Mouse (Mus musculus) skeletal muscle tissue, adult 2 months (tissue): ENCODE measurements around the gene Cbfa2t2.

ENCODE experiments used
- DNase-seq: peaks from one replicate; pipeline ENCODE4 v3.0.0-alpha.2; 2012; ENCODE audit warnings: low read depth, low spot score

Cbfa2t2 gene

DNA sequence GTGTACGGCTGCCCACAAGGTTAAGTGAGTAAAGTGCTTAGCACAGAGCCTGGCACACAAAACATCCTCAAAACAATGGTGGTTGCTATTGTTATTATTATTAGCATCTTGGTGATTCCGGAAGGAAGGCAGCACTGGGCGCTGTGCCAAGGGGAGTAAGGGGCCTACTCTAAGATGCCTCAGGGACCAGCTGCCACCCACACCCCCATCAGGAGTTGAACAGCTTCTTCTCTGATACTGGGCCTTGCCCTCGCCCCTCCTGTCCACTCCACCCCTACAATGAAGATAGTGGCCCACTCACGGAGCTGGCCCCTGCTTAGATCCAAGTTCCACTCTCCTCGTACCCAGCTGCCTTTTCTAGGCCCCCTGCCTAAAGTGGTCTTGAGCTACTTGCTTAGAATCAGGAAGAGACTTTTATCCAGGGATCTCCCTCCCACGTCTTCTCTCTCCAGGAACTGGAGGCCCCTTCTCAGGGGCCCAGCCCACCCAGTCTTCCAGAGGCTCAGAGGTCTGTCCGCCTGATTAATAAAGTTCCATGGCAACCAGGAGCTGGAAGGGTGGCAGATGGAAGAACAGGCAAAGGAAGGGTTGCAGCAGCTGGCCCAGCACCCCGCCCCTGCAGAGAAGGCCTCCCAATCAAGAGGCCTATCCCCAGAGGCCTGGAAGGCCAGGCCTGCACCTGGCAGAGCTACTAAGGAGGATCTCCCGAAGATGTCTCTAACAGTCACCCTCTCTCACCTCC is 132.2 kb downstream of the Cbfa2t2 start:
- DNase-seq = no peak

DNA sequence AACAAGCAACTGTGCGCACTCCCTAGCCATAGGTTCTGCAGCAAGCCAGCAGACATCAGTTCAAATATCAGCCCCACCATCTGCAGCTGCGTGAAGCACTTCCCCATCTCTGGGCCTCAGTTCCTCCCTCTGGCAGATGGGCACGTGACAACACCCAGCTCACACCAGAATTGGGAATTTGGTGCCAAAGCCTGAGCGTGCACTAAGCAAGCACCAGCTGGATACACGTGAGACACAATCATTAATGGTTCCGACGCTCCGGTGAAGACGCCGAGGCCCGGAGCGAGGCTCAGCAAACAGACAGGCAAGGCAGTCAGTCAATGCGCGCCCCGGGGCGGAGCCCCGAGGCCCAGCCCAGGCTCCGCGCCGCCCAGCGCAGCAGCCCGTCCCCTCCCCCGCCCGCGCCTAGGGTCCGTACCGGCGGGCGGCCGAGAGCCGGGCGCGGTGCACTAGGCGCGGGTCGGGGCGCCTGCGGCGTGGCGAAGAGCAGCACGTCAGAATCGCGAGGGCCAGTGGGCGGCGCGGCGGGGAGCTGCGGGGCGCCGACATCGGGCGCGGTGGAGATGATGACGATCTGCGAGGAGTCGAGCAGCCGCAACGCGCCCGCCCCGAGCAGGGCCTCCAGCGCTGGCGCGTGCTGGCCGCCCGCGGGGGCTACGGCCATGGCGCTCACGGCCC is 132.9 kb downstream of the Cbfa2t2 start:
- DNase-seq = peak; percentile 45

DNA sequence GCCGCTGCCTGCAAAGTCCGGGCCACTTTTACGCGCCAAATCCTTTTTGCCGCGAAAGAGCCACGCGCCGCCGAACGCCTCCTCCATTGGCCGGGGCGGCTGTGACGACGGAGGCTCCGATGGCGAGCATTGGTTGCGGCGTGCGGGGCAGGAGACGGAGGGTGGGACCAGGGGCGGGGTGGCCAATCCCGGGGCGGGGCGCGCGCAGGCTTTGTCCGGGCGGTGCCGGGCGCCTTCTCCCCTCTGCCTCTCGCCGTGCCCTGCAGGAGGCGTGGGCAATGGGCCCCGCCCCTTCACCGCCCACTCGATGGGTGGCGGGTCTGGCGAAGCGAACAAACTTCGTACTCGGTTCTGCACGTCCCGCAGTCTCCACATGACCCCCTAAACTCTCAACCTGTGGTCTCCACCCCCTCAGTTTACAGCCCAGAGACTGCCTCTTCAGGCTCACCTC is 133.6 kb downstream of the Cbfa2t2 start, which contains the start of gene E2f1:
TSS of gene E2f1 (minus strand) at position 57 of the 451 bp plus-strand sequence.
- DNase-seq = peak; percentile 85

DNA sequence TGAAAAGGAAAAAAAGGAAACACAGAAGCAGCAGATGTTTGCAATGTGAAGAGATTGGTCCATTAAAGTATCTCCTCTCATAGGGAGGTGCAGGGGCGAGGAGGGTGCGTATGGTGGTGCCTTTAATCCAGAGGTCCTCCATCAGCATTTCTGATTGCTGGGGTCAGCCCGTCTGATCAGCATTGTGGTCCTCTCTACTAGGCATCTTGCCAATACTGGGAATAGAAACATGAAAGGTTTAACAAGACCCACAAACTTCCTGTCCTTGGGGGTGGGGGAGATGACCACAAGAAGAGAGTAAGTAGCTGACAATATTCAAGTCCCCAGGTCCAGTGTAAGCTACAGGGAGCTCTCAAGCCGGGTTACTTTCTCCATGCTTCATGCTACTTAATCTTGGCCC is 134.4 kb downstream of the Cbfa2t2 start:
- no peak for DNase-seq

DNA sequence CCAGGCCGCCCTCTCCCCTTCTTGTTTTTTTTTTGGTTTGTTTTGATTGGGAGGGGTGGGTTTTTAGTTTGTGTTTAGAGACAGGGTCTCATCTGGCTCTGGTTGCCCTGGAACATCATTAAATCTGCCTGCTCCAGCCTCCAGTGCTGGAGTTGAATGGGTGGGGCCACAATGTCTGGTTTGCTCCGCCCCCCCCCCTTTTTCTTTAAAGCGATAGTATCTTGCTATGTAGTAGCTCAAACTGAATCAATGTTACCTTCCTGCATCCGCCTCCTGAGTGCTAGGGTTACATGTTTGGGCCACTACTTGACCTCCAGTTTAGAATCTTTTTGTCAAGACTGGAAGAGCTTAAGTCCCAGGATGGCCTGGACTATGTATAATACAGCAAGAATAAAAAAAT is 135.0 kb downstream of the Cbfa2t2 start:
- no peak for DNase-seq

DNA sequence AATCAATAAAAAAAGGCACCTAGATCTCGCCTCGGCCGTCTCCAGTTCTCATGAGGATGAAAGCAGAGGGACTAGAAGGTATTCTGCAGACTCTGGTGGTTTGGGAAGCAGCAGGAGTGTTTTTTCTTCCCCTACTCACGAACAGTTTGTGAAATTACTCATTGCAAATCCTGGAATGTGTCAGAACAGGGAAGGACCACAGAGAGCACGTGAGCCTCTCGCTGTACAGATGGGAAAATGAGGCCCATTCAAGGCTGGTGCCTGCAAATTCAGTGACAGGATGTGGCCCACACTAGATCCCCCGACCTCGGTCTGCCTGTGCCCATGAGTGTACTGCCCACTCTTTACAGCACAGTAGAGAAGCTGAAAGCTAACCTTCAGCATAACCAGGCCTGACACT is 135.7 kb downstream of the Cbfa2t2 start:
- no peak for DNase-seq

DNA sequence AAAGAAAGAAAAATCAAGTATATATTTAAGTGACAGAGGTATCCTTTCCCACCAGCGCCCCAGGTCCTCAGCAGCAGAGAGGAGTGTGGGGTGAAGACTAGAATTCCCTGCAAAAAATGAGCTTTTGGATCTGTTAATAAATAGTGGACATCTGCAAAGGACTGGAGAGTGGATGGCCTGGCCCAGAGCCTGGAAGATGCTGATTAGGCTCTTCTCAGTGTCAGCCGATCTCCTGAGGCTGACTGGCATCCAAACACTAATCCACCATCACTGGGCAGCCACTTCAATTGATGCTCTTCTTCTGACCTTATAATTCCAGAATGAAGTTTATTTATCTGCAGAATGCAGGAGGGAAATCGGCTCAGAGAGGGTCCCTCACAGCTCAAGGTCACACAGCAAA is 136.7 kb downstream of the Cbfa2t2 start:
- no peak for DNase-seq

DNA sequence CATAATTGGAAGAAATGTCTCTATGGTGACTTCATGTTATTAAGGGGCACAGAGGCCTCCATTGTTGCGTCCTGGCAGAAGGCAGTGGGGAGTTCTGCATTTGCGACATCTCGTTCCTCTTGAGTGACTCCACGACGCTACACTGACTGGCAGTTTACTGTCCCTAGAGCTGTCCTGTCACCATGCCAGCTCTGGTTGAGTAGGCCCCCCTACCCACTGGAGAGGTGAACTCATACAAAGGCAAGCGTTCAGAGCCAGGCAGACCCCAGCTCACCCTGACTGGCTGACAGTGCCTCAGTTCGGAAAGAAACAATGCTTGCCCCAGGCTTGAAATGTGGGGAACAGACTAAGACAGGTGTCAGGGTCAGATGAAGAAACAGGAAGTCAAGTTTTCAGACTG is 138.0 kb downstream of the Cbfa2t2 start:
- DNase-seq = no peak

DNA sequence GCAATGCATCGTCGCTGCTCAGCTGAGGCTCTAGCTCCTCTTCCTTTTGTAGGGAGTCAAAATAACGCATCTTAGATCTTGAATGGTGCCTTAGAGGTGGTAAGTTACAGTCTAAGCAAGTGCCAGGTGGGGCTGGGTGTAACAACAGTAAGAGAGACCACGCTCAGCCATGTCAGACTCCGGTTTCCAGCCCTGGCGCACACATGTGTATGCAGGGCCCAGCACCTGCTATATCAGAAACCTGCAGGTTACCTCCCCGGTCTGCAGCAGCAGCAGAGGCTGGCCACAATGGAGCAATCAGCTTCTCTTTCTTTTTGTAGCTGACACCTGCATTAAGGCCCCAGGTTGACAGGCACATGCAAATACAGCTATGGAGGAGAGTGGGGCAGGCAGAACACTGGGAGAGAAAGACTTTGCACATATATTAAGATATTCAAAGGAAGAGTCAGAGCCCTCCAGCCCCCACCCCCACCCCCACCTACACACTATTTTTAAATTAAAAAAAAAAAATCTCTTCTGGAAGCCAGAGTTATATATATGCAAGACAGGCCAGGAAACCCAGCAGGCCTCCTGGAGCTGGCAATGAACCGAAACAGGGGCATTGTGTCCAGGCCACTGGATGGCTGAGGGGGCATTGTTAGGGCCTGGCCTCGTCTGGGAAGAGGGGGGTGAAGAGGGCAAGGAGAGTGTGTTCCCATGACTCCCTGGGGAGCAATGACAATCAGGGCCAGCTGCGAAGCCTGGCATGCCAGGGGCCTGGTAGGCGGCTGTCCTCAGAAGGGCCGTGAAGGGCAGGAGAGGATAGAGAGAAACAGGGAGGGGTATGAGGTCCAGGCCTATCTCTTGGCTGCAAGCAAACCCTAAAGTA is 140.8 kb downstream of the Cbfa2t2 start:
- DNase-seq = no peak

DNA sequence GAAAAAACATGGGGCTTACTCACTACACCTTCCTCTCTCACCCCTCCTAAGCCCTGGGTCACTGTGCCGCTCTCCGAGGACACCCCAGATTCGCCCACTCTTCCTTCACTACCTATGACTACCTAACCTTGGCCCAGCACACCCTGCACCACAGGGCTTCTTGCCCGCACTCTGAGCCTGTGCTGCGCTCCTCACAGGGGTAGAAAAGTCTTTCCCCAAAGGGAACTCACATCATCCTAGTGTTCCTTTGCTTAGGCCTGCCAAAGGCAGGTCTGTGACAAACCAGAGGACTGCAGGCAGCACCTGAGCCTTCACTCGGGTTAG is 141.4 kb downstream of the Cbfa2t2 start:
- no peak for DNase-seq

DNA sequence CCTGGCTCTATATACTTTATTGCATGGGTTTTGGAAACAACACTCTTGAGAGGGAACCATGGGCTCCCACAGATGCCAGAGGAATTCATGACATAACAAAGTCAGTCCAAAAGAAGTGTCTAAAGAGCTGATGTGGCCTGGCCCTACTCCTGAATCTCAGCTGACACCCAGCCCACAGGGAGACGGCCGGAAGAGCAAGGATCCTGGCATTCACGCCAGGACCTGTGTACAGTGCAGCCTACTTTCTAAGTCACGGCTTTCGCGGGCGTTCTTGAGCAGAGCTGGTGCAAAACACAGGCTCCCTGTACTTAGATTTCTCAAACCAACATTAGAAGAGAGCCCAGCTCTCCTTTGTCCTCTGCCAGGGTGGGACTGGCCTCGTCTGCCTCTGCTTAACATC is 144.3 kb downstream of the Cbfa2t2 start:
- DNase-seq = peak; percentile 76

DNA sequence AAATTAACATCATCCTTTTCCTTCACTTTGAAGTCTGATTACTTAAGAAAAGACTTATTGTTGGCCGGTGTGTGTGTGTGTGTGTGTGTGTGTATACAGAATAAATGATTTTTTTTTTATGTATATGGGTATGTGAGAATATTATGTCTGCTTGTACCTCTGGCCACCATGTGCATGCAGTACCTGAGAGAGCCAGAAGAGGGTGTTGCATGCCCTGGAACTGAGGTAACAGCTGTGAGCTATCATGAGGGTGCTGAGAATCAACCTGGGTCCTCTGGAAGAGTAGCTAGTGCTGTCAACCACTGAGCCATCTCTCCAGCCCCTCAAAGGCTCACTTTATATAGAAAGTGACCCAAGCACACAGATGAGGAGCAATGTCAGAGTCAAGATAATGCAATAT is 145.1 kb downstream of the Cbfa2t2 start:
- no peak for DNase-seq

DNA sequence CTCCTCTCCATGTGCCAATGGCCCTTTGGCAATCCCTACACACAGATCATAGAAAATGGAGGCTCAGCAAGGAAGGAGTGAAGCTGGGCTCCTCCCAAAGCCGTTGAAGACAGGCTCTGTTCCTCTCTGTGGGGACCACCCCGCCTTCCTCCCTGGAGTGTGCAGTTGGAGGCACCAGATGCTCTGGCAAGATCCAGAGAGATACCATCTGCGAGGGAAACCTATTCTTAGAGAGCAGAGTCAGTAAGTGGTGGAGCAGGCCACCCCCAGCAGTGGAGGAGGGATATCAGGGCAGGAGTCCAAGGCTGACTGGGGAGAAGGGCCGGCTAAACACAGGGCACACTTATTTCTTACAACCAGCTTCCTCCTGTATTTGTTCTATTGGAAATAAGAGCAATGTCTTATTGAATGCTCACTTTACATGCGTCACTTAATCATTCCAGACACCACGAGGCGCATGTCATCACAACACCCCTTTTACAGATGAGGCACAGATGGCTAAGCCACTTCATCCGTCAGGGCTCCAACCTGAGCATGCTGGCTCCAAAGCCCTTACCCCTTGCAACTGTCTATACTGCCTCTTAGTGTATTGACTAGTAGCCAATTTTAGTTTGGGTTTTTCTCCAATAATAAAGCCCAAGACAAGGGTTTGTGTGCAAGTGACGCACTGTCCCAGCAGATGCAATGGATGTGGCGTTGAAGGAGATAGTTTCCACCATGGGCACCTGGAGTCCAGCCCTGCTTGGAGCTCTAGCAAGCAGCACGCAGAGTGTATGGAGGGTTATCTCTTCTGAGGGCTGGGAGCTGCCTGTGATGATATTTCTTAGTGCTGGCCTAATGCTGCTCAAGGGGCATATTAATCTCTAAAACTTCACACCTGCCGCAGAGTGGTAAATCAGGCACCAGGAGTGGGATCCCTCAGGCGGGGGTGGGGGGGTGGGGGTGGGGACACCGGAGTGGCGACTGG is 147.9 kb downstream of the Cbfa2t2 start:
- no peak for DNase-seq

DNA sequence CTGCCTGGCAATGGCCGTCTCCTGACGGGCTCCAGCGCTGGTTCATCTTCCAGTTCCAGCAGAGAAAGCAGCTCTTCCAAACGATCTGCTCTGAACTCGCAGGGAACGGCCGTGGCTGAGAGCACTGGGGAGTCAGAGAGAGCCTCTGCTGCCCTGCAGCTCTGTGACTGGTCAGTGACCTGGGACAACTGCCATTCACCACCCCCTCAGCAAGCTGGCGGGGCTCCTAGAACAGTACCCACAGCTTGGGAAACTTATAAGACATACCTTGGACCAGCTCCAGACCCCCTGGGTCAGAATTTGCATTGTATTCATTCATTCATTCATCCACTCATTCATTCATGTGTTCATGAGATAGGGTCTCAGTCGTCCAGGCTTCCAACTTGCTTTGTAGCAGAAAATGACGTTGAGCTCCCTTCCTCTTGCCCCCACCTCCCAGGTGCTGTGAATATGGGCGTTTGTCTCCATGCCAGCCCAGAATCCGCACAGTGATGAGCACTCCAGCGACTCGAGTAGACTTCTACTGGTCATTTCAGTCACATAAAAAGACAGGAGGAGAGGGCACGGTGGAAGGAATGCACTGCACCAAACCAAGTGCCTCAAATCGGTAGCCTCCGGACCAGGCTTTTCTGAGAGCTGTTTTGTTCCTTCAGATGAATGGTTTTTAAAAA is 148.8 kb downstream of the Cbfa2t2 start:
- no peak for DNase-seq

DNA sequence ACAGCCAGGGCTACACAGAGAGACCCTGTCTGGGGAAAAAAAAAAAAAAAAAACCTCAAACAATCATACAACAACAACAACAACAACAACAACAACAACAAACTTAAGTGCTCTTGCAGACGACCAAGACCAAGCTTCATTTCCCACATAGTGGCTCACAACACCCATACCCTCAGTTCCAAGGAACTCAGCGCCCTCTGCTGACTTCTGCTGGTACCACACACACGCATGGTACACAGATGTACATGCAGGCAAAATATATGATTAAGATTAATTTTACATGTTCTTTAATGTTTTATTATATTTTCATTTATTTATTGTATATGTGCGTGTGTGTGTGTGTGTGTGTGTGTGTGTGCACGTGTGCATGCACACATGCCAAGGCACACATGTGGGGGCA is 150.1 kb downstream of the Cbfa2t2 start:
- no peak for DNase-seq
